Mouse (Mus musculus) C2C12 (cell line): ENCODE measurements around the gene Bcl11a.

Experiments used
- CTCF ChIP-seq: IDR thresholded peaks from one replicate; pipeline ENCODE4 v1.5.1; 2011; ENCODE audit not compliant: control insufficient read depth, insufficient read depth, insufficient read length
- MAX ChIP-seq: IDR thresholded peaks from one replicate; pipeline ENCODE4 v1.6.1; 2011; ENCODE audit warnings: mild to moderate bottlenecking, control low read depth
- MYOG ChIP-seq: IDR thresholded peaks from one replicate; pipeline ENCODE4 v1.6.1; 2011; ENCODE audit not compliant: control insufficient read depth, insufficient read length; ENCODE audit errors: extremely low read depth

GRCm38 (mm10) chr11:24125098-24125497 lies 47.2 kb downstream of the Bcl11a start:
- TF ChIP-seq MAX (no peak), MYOG (no peak), CTCF (no peak)
